Mouse (Mus musculus) heart, adult 11 months (tissue): Measurements from ENCODE around the gene Gbe1.

ENCODE experiments used
- DNase-seq: peaks from one replicate; pipeline ENCODE4 v3.0.0; 2022

Gene Gbe1

GRCm38 (mm10) chr16:70313886-70314577 lies at the start of gene Gbe1:
Gbe1 (plus strand) TSS chr16:70313949.
- peak; percentile 100 for DNase-seq

GRCm38 (mm10) chr16:70310691-70311090 lies 3.1 kb upstream of the Gbe1 start:
- no peak for DNase-seq

GRCm38 (mm10) chr16:70313496-70313885 lies 258 bp upstream of the Gbe1 start:
- no peak for DNase-seq

DNA sequence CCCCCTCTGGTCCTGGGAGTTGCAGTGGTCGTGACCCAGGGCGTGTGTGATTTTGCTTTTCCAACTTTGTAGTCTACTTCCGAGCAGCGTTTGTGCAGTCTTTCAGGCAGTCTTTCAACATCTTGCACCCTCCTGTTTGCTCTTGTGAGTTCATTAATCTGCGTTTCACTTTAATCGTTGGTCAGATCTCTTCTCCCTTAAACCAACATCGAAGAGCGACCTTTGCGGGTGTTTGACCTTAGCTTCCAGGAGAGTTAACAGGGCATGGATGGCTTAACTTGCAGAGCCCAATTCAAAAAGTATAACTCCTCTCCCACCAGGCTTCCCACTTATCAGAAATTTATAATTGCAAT lies 805 bp downstream of the Gbe1 start:
- DNase-seq, result no peak

- DNase-seq, result no peak
Measured at GRCm38 (mm10) chr16:70315261-70315660, 1.5 kb downstream of the Gbe1 start.

- no peak for DNase-seq
Measured at GRCm38 (mm10) chr16:70315862-70316390, 2.2 kb downstream of the Gbe1 start.

DNA sequence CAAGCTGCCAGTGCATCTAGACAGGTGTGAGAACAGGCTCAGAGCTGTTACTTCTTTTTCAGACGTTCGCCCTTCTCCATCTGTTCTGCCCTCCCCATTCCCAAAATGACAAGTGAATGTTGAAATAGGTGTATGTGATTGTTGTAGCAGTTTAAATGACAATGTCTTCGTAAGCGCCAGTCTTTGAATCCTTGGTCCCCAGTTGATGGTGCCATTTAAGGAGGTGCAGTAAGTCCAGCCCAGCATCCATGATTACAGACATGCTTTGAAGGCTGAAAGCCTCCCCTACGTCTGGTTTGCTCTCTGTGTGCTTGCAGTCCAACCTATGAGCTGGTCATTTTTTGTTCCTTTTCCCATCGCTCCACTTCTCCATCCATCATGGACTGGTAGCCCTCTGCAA lies 5.6 kb downstream of the Gbe1 start:
- peak; percentile 64 for DNase-seq

GRCm38 (mm10) chr16:70320612-70321280 lies 7.0 kb downstream of the Gbe1 start:
- DNase-seq, result no peak

- DNase-seq, result no peak
Measured at GRCm38 (mm10) chr16:70326339-70326948, 12.7 kb downstream of the Gbe1 start.

- no peak for DNase-seq
Measured at GRCm38 (mm10) chr16:70328566-70328965, 14.8 kb downstream of the Gbe1 start.

GRCm38 (mm10) chr16:70329036-70329435 lies 15.3 kb downstream of the Gbe1 start:
- no peak for DNase-seq

DNA sequence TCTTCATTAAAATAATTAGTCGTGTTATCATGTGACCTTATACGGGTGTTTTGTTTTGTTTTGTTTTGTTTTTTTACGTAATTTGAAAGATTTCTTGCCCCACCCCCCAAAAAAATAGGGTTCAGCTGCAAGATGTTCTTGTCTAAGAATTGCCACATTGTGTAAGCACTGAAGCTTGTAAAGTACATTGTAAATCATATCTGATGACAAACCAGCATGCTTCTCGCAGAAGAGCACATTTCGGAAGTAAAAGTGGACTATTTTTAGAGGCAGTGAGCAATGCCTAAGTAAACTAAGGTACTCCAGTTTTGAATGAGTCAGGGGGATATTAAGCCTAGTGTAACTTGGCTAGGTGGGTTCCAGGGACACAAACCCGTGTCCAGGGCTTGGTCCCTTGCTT lies 15.7 kb downstream of the Gbe1 start:
- DNase-seq, result no peak

- DNase-seq, result no peak
Measured at GRCm38 (mm10) chr16:70330007-70330406, 16.3 kb downstream of the Gbe1 start.

DNA sequence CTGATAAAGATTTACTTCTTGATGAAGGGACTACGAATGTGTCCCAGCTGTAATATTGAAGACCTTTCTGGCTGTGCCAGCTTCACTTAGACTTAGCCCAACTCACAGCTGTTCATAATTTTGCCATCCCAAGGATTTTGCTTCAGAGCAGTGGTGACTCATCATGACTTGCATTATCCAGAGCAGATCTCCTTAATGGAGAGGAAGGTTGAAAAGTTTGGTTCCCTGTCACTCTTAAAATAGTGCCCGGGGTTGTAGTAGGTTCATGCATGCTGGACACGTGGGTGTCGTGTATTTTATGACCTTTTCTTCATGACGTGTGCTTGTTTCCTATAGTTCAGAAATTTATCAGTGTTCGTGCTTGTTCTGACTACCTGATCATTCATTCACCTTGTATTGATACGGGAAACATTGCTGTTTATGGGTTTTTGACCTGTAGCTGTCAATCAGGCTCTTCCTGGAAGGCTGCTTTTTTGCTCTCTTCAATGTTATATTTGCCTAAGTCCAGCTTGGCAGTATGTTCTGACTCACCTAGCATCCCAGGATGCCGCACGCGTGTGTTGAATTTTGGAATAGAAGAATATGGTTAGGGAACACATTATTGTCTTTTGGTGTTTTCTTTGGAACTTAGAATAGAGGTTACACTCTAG lies 17.0 kb downstream of the Gbe1 start:
- no peak for DNase-seq

GRCm38 (mm10) chr16:70334812-70335211 lies 21.1 kb downstream of the Gbe1 start:
- no peak for DNase-seq

DNA sequence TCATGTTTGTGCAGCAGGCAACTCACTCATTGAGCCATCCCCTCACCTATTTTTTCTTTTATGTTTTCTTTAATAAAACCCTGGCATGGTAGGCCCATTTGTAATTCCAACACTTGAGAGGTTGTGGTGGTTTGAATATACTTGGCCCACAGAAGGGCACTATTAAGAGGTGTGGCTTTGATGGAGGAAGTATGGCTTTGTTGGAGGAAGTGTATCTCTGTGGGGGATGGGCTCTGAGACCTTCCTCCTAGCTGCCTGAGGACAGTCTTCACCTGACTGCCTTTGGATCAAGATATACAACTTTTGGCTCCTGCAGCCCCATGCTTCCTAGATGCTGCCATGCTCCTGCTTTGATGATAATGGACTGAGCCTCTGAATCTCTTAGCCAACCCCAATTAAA lies 21.7 kb downstream of the Gbe1 start:
- no peak for DNase-seq

GRCm38 (mm10) chr16:70337661-70338060 lies 23.9 kb downstream of the Gbe1 start:
- DNase-seq, result no peak

DNA sequence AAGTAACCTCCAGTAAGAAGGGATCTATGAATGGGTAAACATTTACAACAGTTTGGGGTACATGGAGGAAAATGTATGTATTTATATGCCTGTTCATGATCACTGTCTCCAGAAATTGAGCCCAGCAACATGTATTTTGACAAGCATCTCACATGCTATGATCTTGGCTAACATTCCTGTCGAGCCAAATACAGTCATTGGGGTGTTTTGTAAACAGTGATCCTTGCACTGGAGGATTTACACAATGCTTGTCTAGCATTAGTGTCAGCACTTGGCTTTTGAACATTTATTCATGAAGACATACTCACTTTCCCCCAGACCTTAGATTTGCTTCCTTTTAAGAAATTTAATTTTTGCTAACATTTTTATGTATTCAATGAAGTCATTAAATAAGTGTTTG lies 30.7 kb downstream of the Gbe1 start:
- no peak for DNase-seq

DNA sequence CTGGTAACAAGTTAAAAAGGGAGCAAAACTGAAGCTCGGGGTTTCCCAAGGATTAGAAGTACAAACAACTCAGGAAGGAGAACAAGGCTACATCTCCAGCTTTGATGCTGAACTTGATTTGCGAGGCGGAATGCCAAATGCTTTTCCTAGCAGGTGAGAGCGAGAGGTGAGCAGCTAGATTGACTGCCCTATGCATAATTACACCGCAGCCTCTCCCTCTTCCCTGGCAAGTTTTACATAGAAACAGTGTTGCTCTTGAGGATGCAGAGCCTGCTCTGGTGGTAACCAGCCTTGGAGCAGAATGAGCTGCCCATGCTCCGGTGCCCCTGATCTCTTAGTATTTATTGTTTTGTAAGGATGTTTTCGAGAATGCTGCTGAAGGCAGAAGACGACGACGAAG lies 31.9 kb downstream of the Gbe1 start:
- DNase-seq, result no peak

DNA sequence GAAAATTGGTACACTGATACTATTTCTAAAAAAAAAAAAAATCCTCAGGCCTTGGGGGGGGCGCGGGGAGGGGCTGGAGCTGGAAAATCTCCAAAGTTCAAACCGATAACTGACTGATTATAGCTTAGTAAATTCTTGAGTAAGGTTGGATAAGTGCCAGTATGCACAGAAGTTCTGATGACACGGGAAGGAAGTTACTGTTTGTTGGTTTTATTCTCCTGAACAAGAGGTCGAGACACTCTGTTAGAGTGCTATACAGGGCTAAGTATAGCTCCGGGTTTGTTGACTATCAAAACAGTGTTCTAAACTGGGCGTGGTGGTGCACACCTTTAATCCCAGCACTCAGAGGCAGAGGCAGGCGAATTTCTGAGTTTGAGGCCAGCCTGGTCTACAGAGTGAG lies 36.3 kb downstream of the Gbe1 start:
- no peak for DNase-seq

GRCm38 (mm10) chr16:70351641-70352280 lies 38.0 kb downstream of the Gbe1 start:
- peak; percentile 93 for DNase-seq

GRCm38 (mm10) chr16:70352571-70352970 lies 38.8 kb downstream of the Gbe1 start:
- DNase-seq, result no peak

DNA sequence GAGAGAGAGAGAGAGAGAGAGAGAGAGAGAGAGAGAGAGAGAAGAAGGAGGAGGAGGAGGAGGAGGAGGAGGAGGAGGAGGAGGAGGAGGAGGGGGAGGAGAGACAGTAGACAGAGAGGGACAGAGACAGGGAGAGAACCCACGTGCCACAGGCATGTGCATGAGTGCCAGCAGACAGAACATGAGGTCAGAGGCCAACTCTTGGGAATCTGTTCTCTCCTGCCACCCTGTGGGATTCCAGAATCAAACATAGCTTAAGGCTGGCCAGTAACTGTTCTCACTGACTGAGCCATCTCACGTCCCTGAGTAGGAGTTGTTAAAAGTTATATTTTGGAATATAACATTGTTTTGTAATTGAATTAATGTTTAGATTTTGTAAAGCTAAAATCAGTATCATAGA lies 39.3 kb downstream of the Gbe1 start:
- DNase-seq, result peak; percentile 95
